Mouse (Mus musculus): ENCODE results near the gene Slc27a5.

GRCm38 (mm10) chr7:13022773-13023535, 25.0 kb upstream of the Slc27a5 start:
- TF ChIP-seq CTCF (IDR thresholded peaks at IDR 0.05; ENCODE audit: borderline replicate concordance, control insufficient read depth, extremely low read depth, insufficient read depth, low read length, poor library complexity) (no peak), POLR2A (IDR thresholded peaks at IDR 0.05; ENCODE audit: control insufficient read depth, extremely low read depth, insufficient read depth, low read length, poor library complexity) (no peak)
